Mouse (Mus musculus) ZHBTc4 (cell line): ENCODE results near the gene Gng2.
A peak's percentile ranks its signal among the peaks of the same experiment; 100 is the strongest.

Source experiments
- DNase-seq: peaks from one replicate; pipeline ENCODE4 v3.0.0-alpha.2; 2011; ENCODE audit warnings: low read depth, low spot score

Gng2 gene

GRCm38 (mm10) chr14:19977271-19978024, at the start of gene Gng2:
Gene Gng2 (minus strand): TSS chr14:19977627.
- DNase-seq, result no peak

GRCm38 (mm10) chr14:20024888-20025719, 47.7 kb upstream of the Gng2 start:
- DNase-seq, result peak; percentile 68

- no peak for DNase-seq
Measured at GRCm38 (mm10) chr14:20023939-20024338, 46.5 kb upstream of the Gng2 start.

GRCm38 (mm10) chr14:20019486-20019885, 42.1 kb upstream of the Gng2 start:
- no peak for DNase-seq

- no peak for DNase-seq
Measured at GRCm38 (mm10) chr14:20012506-20013275, 35.3 kb upstream of the Gng2 start.

- DNase-seq, result peak; percentile 52
Measured at GRCm38 (mm10) chr14:20007446-20007845, 30.0 kb upstream of the Gng2 start.

- peak; percentile 70 for DNase-seq
Measured at GRCm38 (mm10) chr14:20004777-20005289, 27.4 kb upstream of the Gng2 start.

GRCm38 (mm10) chr14:19996853-19997252, 19.4 kb upstream of the Gng2 start:
- DNase-seq, result peak; percentile 28

- DNase-seq, result no peak
Measured at GRCm38 (mm10) chr14:19995943-19996342, 18.5 kb upstream of the Gng2 start.

- DNase-seq, result peak; percentile 16
Measured at GRCm38 (mm10) chr14:19994068-19994467, 16.6 kb upstream of the Gng2 start.

- DNase-seq, result no peak
Measured at GRCm38 (mm10) chr14:19993570-19993883, 16.1 kb upstream of the Gng2 start.

- DNase-seq, result no peak
Measured at GRCm38 (mm10) chr14:19992873-19993569, 15.6 kb upstream of the Gng2 start.

- peak; percentile 59 for DNase-seq
Measured at GRCm38 (mm10) chr14:19991861-19992260, 14.4 kb upstream of the Gng2 start.

- peak; percentile 82 for DNase-seq
Measured at GRCm38 (mm10) chr14:19990436-19990993, 13.1 kb upstream of the Gng2 start.

GRCm38 (mm10) chr14:19988410-19988809, 11.0 kb upstream of the Gng2 start:
- peak; percentile 80 for DNase-seq

- no peak for DNase-seq
Measured at GRCm38 (mm10) chr14:19987358-19987834, 10.0 kb upstream of the Gng2 start.

GRCm38 (mm10) chr14:19986614-19987357, 9.4 kb upstream of the Gng2 start:
- DNase-seq, result peak; percentile 85

- DNase-seq, result no peak
Measured at GRCm38 (mm10) chr14:19985912-19986613, 8.6 kb upstream of the Gng2 start.

GRCm38 (mm10) chr14:19985107-19985911, 7.9 kb upstream of the Gng2 start:
- DNase-seq, result no peak
